Mouse (Mus musculus): ENCODE data around the gene Agbl5. TPM values are rescaled to one million over a fixed set of nuclear protein-coding genes. Genes with fewer than 3 reads are reported as not detected.

Agbl5 gene
- polyA plus RNA-seq, 1 experiment from 2014 or later = 17.4 TPM

GRCm38 (mm10) chr5:30916841-30917240 lies 28.3 kb downstream of the Agbl5 start:
- Histone ChIP-seq H3K27ac (replicated peaks) (peak overlapping the region; percentile 87; the same call in 1 of the 2 replicates), H3K27me3 (ENCODE audit: low read depth, poor library complexity, severe bottlenecking) (peaks cover 14% of the 10 kb centered on the region), H3K9me3 (replicated peaks) (no peaks in the 10 kb centered on the region), H3K36me3 (peaks cover 10% of the 10 kb centered on the region), H3K4me3 (no peak overlapping the region), H3K4me1 (peaks cover 73% of the 10 kb centered on the region)
- 92% methylated on average over 9 of the region's 9 CpGs for WGBS
- no peak for DNase-seq (ENCODE audit: low spot score)

GRCm38 (mm10) chr5:30917348-30917747 lies 28.9 kb downstream of the Agbl5 start:
- Histone ChIP-seq H3K4me3 (no peak overlapping the region), H3K27me3 (ENCODE audit: low read depth, poor library complexity, severe bottlenecking) (peaks cover 15% of the 10 kb centered on the region), H3K4me1 (peaks cover 74% of the 10 kb centered on the region), H3K36me3 (peaks cover 10% of the 10 kb centered on the region), H3K27ac (replicated peaks) (no peak overlapping the region), H3K9me3 (replicated peaks) (no peaks in the 10 kb centered on the region)
- DNase-seq (ENCODE audit: low spot score) = no peak
- 90% methylated on average over 11 of the region's 11 CpGs for WGBS

DNA sequence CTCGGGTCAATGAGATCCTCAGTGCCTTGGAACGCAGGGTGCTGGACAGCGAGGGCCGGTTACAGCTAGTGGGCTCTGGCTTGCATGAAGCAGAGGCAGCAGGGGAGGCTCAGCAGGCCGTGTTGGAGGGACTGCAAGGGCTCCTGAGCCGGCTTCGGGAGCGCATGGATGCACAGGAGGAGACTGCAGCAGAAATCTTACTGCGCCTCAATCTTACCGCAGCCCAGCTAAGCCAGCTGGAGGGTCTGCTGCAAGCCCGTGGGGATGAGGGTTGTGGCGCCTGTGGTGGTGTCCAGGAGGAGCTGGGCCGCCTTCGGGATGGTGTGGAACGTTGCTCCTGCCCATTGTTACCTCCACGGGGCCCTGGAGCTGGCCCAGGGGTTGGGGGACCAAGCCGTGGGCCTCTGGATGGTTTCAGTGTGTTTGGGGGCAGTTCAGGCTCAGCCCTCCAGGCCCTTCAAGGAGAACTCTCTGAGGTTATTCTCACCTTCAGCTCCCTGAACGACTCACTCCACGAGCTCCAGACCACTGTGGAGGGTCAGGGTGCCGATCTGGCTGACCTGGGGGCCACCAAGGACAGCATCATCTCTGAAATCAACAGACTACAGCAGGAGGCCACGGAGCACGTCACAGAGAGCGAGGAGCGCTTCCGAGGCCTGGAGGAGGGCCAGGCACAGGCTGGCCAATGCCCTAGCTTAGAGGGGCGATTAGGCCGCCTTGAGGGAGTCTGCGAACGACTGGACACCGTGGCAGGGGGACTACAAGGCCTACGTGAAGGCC lies 29.6 kb downstream of the Agbl5 start:
- DNase-seq (ENCODE audit: low spot score) = no peak
- 0 out of 2 replicates have a peak overlapping the region, but pooled peaks have one; percentile 22 for H3K4me3 ChIP-seq
- WGBS = 85% methylated on average over 31 of the region's 31 CpGs
- H3K36me3 ChIP-seq = peaks cover 10% of the 10 kb centered on the region
- H3K4me1 ChIP-seq = peaks cover 74% of the 10 kb centered on the region
- no peaks in the 10 kb centered on the region for H3K9me3 ChIP-seq (replicated peaks)
- peaks cover 22% of the 10 kb centered on the region for H3K27me3 ChIP-seq (ENCODE audit: low read depth, poor library complexity, severe bottlenecking)
- 0 out of 2 replicates have a peak overlapping the region, but pooled peaks have one; percentile 14 for H3K27ac ChIP-seq (replicated peaks)

DNA sequence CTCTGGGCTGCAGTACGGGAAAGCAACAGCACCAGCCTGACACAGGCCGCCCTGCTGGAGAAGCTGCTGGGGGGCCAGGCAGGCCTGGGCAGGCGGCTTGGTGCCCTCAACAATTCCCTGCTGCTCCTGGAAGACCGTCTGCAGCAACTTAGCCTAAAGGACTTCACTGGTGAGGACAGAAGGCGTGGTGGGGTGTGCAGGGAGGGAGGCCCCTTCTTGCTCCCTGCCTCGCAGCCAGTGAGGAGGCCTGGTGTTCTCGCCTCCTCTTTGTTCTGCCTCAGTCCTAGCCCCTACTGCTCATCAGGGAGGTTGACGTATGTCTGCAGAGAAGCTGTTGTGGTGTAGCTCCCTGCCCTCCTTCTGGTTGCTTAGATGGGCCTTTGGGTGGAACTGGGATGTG lies 30.2 kb downstream of the Agbl5 start:
- H3K27ac ChIP-seq (replicated peaks) = no peak overlapping the region
- peaks cover 68% of the 10 kb centered on the region for H3K4me1 ChIP-seq
- 75% methylated on average over 8 of the region's 8 CpGs for WGBS
- 0 out of 2 replicates have a peak overlapping the region, but pooled peaks have one; percentile 22 for H3K4me3 ChIP-seq
- peaks cover 28% of the 10 kb centered on the region for H3K27me3 ChIP-seq (ENCODE audit: low read depth, poor library complexity, severe bottlenecking)
- DNase-seq (ENCODE audit: low spot score) = no peak
- peaks cover 10% of the 10 kb centered on the region for H3K36me3 ChIP-seq
- no peaks in the 10 kb centered on the region for H3K9me3 ChIP-seq (replicated peaks)

DNA sequence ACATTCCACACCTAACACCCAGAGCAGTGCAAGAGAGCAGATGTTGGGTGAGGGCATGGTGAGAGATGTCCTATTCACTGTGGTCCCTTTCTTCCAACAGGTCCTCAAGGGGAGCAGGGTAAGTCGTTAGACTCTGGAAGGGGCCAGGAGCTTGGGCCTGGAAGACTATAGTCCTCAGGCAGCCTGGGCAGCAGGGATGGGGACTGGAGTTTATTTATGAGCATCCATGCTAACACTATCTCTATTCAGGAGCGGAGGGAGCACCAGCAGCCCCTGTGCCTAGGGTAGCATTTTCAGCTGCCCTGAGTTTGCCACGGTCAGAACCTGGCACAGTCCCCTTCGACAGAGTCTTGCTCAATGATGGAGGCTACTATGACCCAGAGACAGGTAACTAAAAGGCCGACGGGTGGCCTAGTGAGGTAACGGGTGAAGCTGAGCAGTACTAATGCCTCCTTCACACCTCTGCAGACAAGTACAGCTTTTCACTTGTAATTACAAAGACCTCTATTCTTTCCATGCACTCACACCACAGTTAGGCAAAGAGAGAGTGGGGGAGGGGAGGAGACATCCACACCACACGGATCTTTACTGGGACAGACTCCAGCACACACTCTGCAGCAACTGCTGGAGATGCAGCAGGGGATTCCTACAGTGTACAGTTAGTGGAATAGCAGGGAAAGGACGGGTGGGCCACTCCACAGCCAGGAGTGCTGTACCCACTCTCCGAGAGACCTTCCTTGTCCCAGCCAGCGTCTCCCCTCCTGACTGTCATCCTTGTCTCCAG lies 31.5 kb downstream of the Agbl5 start:
- Histone ChIP-seq H3K9me3 (replicated peaks) (no peaks in the 10 kb centered on the region), H3K4me1 (peaks cover 55% of the 10 kb centered on the region), H3K27me3 (ENCODE audit: low read depth, poor library complexity, severe bottlenecking) (peaks cover 39% of the 10 kb centered on the region), H3K36me3 (peaks cover 10% of the 10 kb centered on the region), H3K27ac (replicated peaks) (no peak overlapping the region), H3K4me3 (peak overlapping the region; percentile 60; the same call in 1 of the 2 replicates)
- WGBS = 76% methylated on average over 11 of the region's 11 CpGs
- no peak for DNase-seq (ENCODE audit: low spot score)

DNA sequence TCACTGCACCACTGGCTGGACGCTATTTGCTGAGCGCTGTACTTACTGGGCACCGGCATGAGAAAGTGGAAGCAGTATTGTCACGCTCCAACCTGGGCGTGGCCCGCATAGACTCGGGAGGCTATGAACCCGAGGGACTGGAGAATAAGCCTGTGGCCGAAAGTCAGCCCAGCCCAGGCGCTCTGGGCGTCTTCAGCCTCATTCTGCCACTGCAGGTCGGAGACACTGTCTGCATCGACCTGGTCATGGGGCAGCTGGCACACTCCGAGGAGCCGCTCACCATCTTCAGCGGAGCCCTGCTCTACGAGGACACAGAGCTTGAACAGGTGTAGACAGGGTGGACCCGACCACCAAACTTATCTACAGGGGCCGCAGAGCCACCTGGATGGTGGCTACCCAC lies 32.1 kb downstream of the Agbl5 start:
- Histone ChIP-seq H3K27ac (replicated peaks) (peak overlapping the region; percentile 10; the same call in 1 of the 2 replicates), H3K9me3 (replicated peaks) (no peaks in the 10 kb centered on the region), H3K36me3 (peaks cover 10% of the 10 kb centered on the region), H3K4me1 (peaks cover 49% of the 10 kb centered on the region), H3K4me3 (peak overlapping the region; percentile 60), H3K27me3 (ENCODE audit: low read depth, poor library complexity, severe bottlenecking) (peaks cover 43% of the 10 kb centered on the region)
- 58% methylated on average over 19 of the region's 19 CpGs for WGBS
- DNase-seq (ENCODE audit: low spot score) = no peak

DNA sequence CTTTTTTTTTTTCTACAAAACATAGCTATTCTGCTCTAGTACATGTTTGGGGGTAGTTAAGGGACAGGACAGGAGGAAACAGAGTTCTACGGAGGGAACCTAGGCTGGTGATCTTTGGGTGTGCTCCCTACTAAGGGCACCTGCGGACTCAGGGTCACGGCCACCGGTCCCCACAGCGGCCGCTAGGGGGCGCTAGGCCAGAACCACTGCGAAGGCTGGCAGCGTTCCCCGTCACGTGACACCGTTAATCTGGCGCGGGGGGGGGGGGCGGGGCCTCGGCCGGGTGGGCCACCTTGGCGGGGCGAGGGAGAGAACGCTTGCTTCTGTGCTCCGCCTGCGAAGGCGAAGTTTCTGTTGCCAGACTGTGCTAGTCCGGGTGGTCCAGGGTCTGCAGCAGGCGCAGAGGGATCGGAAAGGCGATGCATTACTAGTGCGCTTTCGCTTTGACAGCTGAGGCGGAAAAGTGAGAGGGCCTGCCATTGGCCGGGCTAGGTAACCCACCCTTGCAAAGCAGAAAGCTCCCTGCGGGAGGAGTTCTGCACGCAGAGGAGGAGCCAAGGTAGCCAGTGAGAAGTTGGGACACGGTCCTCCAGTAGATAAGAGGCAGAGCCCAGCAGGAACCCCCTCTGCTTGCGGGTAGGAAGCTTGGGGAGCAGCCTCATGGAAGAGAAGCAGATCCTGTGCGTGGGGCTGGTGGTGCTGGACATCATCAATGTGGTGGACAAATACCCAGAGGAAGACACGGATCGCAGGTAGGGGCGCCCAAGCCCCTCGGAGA lies 33.0 kb downstream of the Agbl5 start, which contains the start of gene Khk:
Gene Khk, plus strand, starts transcription at position 176 of the 778 bp plus-strand sequence.
- H3K9me3 ChIP-seq (replicated peaks) = no peaks in the 10 kb centered on the region
- DNase-seq (ENCODE audit: low spot score) = peak; percentile 95
- H3K27me3 ChIP-seq (ENCODE audit: low read depth, poor library complexity, severe bottlenecking) = peaks cover 43% of the 10 kb centered on the region
- H3K36me3 ChIP-seq = peaks cover 10% of the 10 kb centered on the region
- H3K4me3 ChIP-seq = peak within 1 kb of the TSS; percentile 60
- 1% methylated on average over 40 of the region's 40 CpGs for WGBS
- peak within 1 kb of the TSS; percentile 82 for H3K27ac ChIP-seq (replicated peaks)
- peaks cover 41% of the 10 kb centered on the region for H3K4me1 ChIP-seq

GRCm38 (mm10) chr5:30922581-30923041 lies 34.1 kb downstream of the Agbl5 start:
- Histone ChIP-seq H3K4me3 (peak overlapping the region; percentile 60), H3K9me3 (replicated peaks) (no peaks in the 10 kb centered on the region), H3K27me3 (ENCODE audit: low read depth, poor library complexity, severe bottlenecking) (peaks cover 43% of the 10 kb centered on the region), H3K27ac (replicated peaks) (no peak overlapping the region), H3K36me3 (peaks cover 9% of the 10 kb centered on the region), H3K4me1 (peaks cover 36% of the 10 kb centered on the region)
- WGBS = 77% methylated on average over 10 of the region's 10 CpGs
- no peak for DNase-seq (ENCODE audit: low spot score)

GRCm38 (mm10) chr5:30923119-30923518 lies 34.6 kb downstream of the Agbl5 start:
- DNase-seq (ENCODE audit: low spot score) = no peak
- 92% methylated on average over 6 of the region's 6 CpGs for WGBS
- Histone ChIP-seq H3K4me1 (peaks cover 37% of the 10 kb centered on the region), H3K4me3 (no peak overlapping the region), H3K27me3 (ENCODE audit: low read depth, poor library complexity, severe bottlenecking) (peaks cover 43% of the 10 kb centered on the region), H3K27ac (replicated peaks) (no peak overlapping the region), H3K9me3 (replicated peaks) (no peaks in the 10 kb centered on the region), H3K36me3 (peaks cover 8% of the 10 kb centered on the region)

- no peak overlapping the region for H3K4me3 ChIP-seq
- no peak for DNase-seq (ENCODE audit: low spot score)
- H3K27me3 ChIP-seq (ENCODE audit: low read depth, poor library complexity, severe bottlenecking) = peaks cover 41% of the 10 kb centered on the region
- WGBS = 80% methylated on average over 8 of the region's 8 CpGs
- no peak overlapping the region for H3K27ac ChIP-seq (replicated peaks)
- H3K9me3 ChIP-seq (replicated peaks) = no peaks in the 10 kb centered on the region
- peaks cover 36% of the 10 kb centered on the region for H3K4me1 ChIP-seq
- H3K36me3 ChIP-seq = no peaks in the 10 kb centered on the region
Observed at GRCm38 (mm10) chr5:30924614-30925013, 36.1 kb downstream of the Agbl5 start.

DNA sequence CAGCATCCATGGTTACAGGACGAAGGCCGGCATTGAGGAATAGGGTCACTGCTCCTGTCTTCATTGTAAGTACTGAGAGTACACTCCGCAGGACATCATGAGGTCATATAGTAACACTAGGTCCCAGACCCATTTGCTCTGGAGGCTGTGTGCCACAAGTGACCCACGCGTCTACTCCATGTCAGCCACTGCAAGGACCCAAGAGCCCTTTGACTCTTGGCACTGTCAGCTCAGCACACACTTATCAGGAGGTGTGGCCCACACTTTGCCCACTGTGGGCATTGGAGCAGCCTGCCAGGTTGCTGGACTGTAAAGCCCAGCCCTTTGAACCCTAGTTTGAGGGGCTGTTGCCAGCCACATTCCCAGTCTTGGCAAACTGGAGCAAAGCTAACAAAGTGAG lies 36.7 kb downstream of the Agbl5 start:
- 90% methylated on average over 5 of the region's 5 CpGs for WGBS

GRCm38 (mm10) chr5:30926073-30926472 lies 37.6 kb downstream of the Agbl5 start:
- H3K4me1 ChIP-seq = peaks cover 27% of the 10 kb centered on the region
- H3K36me3 ChIP-seq = no peaks in the 10 kb centered on the region
- no peak overlapping the region for H3K4me3 ChIP-seq
- H3K27ac ChIP-seq (replicated peaks) = no peak overlapping the region
- no peaks in the 10 kb centered on the region for H3K9me3 ChIP-seq (replicated peaks)
- no peak for DNase-seq (ENCODE audit: low spot score)
- peaks cover 29% of the 10 kb centered on the region for H3K27me3 ChIP-seq (ENCODE audit: low read depth, poor library complexity, severe bottlenecking)
- 83% methylated on average over 2 of the region's 2 CpGs for WGBS

More for the DNA sequence above, 36.7 kb downstream of the Agbl5 start:
- Histone ChIP-seq H3K4me3 (no peak overlapping the region), H3K27ac (replicated peaks) (no peak overlapping the region), H3K9me3 (replicated peaks) (no peaks in the 10 kb centered on the region), H3K4me1 (peaks cover 35% of the 10 kb centered on the region), H3K27me3 (ENCODE audit: low read depth, poor library complexity, severe bottlenecking) (peaks cover 35% of the 10 kb centered on the region), H3K36me3 (no peaks in the 10 kb centered on the region)
- DNase-seq (ENCODE audit: low spot score) = no peak
